Mouse (Mus musculus) embryo, embryonic 10.5 days (tissue): ENCODE measurements around the gene Gpi1.
A peak's percentile ranks its signal among the peaks of the same experiment; 100 is the strongest.
"Not testable (repeated sequence)": the region's sequence is repeated elsewhere in the genome, so short reads cannot be mapped to it uniquely, and the experiment has no call there.

Experiments used
- DNase-seq: peaks from one replicate; pipeline ENCODE4 v3.0.0-alpha.2; 2015; ENCODE audit warnings: low spot score

The Gpi1 gene

GRCm38 (mm10) chr7:34183794-34184193 is 46.3 kb downstream of the Gpi1 start:
- DNase-seq = no peak

GRCm38 (mm10) chr7:34183356-34183755 is 46.8 kb downstream of the Gpi1 start:
- no peak for DNase-seq

GRCm38 (mm10) chr7:34176241-34176640 is 53.9 kb downstream of the Gpi1 start:
- DNase-seq = not testable (repeated sequence)

- DNase-seq = no peak
Measured at GRCm38 (mm10) chr7:34172251-34172650, 57.9 kb downstream of the Gpi1 start.

GRCm38 (mm10) chr7:34169454-34169853 is 60.7 kb downstream of the Gpi1 start, which contains the start of gene Uba2:
Gene Uba2 (minus strand): TSS chr7:34169599.
- DNase-seq = no peak

- peak; percentile 92 for DNase-seq
Measured at GRCm38 (mm10) chr7:34168470-34169251, 61.5 kb downstream of the Gpi1 start.

GRCm38 (mm10) chr7:34167766-34168469 is 62.2 kb downstream of the Gpi1 start:
- DNase-seq = peak; percentile 42

GRCm38 (mm10) chr7:34166850-34167249 is 63.3 kb downstream of the Gpi1 start:
- peak; percentile 69 for DNase-seq

GRCm38 (mm10) chr7:34165999-34166398 is 64.1 kb downstream of the Gpi1 start:
- DNase-seq = no peak

- no peak for DNase-seq
Measured at GRCm38 (mm10) chr7:34164671-34165070, 65.5 kb downstream of the Gpi1 start.

- DNase-seq = no peak
Measured at GRCm38 (mm10) chr7:34159167-34159566, 71.0 kb downstream of the Gpi1 start.

- no peak for DNase-seq
Measured at GRCm38 (mm10) chr7:34157994-34158393, 72.1 kb downstream of the Gpi1 start.
